Mouse (Mus musculus) spleen, postnatal 36 days (tissue): ENCODE results near the gene Pacrg.

ENCODE experiments used
- DNase-seq, 2 experiments: peaks; one replicate each; pipeline ENCODE4 v3.0.0; 2022; ENCODE audit warnings: low spot score in 2 of 2, mixed read lengths in 1 of 2

Pacrg gene

GRCm38 (mm10) chr17:10550781-10551520, 289.2 kb downstream of the Pacrg start:
- DNase-seq, result no peak

GRCm38 (mm10) chr17:10549825-10550224, 290.3 kb downstream of the Pacrg start:
- no peak for DNase-seq

- DNase-seq, result no peak
These were observed 291.1 kb downstream of the Pacrg start for GRCm38 (mm10) chr17:10548969-10549368.

GRCm38 (mm10) chr17:10540772-10541171, 299.3 kb downstream of the Pacrg start:
- no peak for DNase-seq

- no peak for DNase-seq
These were observed 305.9 kb downstream of the Pacrg start for GRCm38 (mm10) chr17:10534206-10534605.

- no peak for DNase-seq
These were observed 306.6 kb downstream of the Pacrg start for GRCm38 (mm10) chr17:10533461-10533860.

- DNase-seq, result no peak
These were observed 309.1 kb downstream of the Pacrg start for GRCm38 (mm10) chr17:10531024-10531423.

GRCm38 (mm10) chr17:10529329-10529955, 310.7 kb downstream of the Pacrg start:
- no peak for DNase-seq

GRCm38 (mm10) chr17:10521282-10521681, 318.8 kb downstream of the Pacrg start:
- no peak for DNase-seq

GRCm38 (mm10) chr17:10519506-10520155, 320.5 kb downstream of the Pacrg start:
- no peak for DNase-seq

GRCm38 (mm10) chr17:10514812-10515211, 325.3 kb downstream of the Pacrg start:
- DNase-seq, result no peak

- DNase-seq, result no peak
These were observed 329.0 kb downstream of the Pacrg start for GRCm38 (mm10) chr17:10510913-10511759.

GRCm38 (mm10) chr17:10510467-10510866, 329.6 kb downstream of the Pacrg start:
- no peak for DNase-seq

- no peak for DNase-seq
These were observed 332.0 kb downstream of the Pacrg start for GRCm38 (mm10) chr17:10508088-10508487.

GRCm38 (mm10) chr17:10507466-10507865, 332.6 kb downstream of the Pacrg start:
- DNase-seq, result no peak

- no peak for DNase-seq
These were observed 333.2 kb downstream of the Pacrg start for GRCm38 (mm10) chr17:10506896-10507295.

GRCm38 (mm10) chr17:10501439-10501838, 338.7 kb downstream of the Pacrg start:
- DNase-seq, result no peak

GRCm38 (mm10) chr17:10500795-10501432, 339.2 kb downstream of the Pacrg start:
- DNase-seq, result no peak

GRCm38 (mm10) chr17:10498935-10499655, 341.0 kb downstream of the Pacrg start:
- no peak for DNase-seq

- no peak for DNase-seq
These were observed 342.2 kb downstream of the Pacrg start for GRCm38 (mm10) chr17:10497781-10498420.
